Mouse (Mus musculus): ENCODE measurements around the gene Tm9sf2. TPM values are rescaled to one million over a fixed set of nuclear protein-coding genes. Genes with fewer than 3 reads are reported as not detected.
A peak's percentile ranks its signal among the peaks of the same experiment; 100 is the strongest.

Gene Tm9sf2
- polyA plus RNA-seq, 1 experiment from 2014 or later, result 132 TPM

DNA sequence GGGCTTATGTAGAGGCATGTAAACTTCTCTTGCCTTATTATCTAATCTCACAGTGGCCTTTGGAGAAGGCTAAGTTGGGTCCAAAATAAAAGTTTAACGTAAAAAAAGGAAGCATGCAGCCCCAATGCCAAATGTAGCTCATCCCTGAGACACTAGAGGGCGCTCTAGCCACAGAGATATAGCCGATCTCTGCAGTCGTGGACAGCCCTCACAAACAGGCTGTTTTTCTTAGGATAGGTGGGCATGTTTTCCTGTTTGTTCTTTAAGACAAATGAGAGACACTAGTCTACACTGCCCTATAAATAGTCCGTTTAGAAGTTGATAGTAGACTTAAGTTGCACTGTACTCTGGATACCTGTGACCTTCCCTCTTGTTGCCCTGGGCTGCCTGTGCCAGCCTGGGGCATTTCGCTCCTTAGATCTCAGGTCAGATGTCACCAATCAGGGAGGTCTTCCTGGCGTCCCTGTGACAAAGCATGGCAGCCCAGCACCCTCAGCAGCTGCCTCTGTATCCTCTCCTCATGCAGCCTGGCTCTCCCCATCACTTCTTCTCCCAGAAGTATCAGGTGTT is 84.2 kb downstream of the Tm9sf2 start:
- ATAC-seq (ENCODE audit: insufficient read depth, low FRiP score, low TSS enrichment) (peak; percentile 46; the same call in 1 of the 2 replicates), DNase-seq (ENCODE audit: low spot score) (peak; percentile 77)
- Histone ChIP-seq H3K4me2 (ENCODE audit: low read depth) (no peak overlapping the region), H3K36me3 (ENCODE audit: control insufficient read depth, insufficient read depth, low read length) (no peaks in the 10 kb centered on the region), H3K9ac (ENCODE audit: low read length) (no peak overlapping the region), H3K4me1 (ENCODE audit: control insufficient read depth, insufficient read depth, low read length) (no peaks in the 10 kb centered on the region), H3K27me3 (ENCODE audit: control insufficient read depth, insufficient read depth, low read length) (no peaks in the 10 kb centered on the region), H3K4me3 (ENCODE audit: low read depth, low read length) (no peak overlapping the region), H3K27ac (ENCODE audit: low read depth, low read length) (no peak overlapping the region), H3K9me3 (ENCODE audit: control insufficient read depth, low read length) (no peaks in the 10 kb centered on the region)
- 16% methylated on average over 7 of the region's 7 CpGs for WGBS

DNA sequence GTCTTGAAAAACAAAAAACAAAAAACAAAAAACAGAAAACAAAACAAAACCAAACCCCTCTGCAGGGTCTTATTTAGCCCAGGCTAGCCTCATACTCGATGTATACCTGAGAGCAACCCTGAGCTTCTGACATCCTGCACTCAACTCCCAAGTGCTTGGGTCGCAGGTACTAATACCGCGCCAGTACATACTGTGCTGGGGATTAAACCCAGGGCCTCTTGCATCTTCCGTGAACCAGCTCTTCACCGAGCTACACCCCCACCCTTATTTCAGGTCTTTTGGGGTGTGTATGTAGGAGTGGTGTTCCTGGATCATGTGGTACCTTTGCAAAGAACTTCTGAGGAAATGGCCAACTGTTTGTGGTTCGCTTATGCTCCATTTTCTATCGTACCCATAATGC is 87.8 kb downstream of the Tm9sf2 start:
- Histone ChIP-seq H3K4me3 (ENCODE audit: low read depth, low read length) (no peak overlapping the region), H3K9me3 (ENCODE audit: control insufficient read depth, low read length) (no peaks in the 10 kb centered on the region), H3K4me1 (ENCODE audit: control insufficient read depth, insufficient read depth, low read length) (no peaks in the 10 kb centered on the region), H3K36me3 (ENCODE audit: control insufficient read depth, insufficient read depth, low read length) (no peaks in the 10 kb centered on the region), H3K27me3 (ENCODE audit: control insufficient read depth, insufficient read depth, low read length) (no peaks in the 10 kb centered on the region), H3K4me2 (ENCODE audit: low read depth) (no peak overlapping the region), H3K9ac (ENCODE audit: low read length) (no peak overlapping the region), H3K27ac (ENCODE audit: low read depth, low read length) (no peak overlapping the region)
- WGBS, result 92% methylated on average over 8 of the region's 8 CpGs
- DNase-seq (ENCODE audit: low spot score) (no peak), ATAC-seq (ENCODE audit: insufficient read depth, low FRiP score, low TSS enrichment) (no peak)

DNA sequence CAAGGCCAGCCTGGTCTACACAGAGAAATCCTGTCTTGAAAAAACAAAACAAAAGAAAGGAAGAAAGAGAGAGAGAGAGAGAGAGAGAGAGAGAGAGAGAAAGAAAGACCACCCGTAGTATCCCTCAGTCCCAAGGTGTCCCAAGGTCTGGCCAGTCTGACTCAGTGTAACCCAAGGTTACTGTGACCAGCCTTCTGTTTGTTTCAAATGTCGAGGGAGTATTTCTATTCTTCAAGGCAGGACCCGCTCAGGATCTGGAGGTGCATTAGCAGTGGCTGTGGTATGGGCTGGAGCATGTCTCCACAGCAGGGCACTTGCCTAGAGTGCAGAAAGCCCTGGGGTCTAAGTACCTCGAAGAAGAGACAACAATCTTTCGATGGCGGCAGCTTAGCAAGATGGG is 90.0 kb downstream of the Tm9sf2 start:
- H3K4me1 ChIP-seq (ENCODE audit: control insufficient read depth, insufficient read depth, low read length), result no peaks in the 10 kb centered on the region
- no peaks in the 10 kb centered on the region for H3K9me3 ChIP-seq (ENCODE audit: control insufficient read depth, low read length)
- H3K36me3 ChIP-seq (ENCODE audit: control insufficient read depth, insufficient read depth, low read length), result no peaks in the 10 kb centered on the region
- H3K9ac ChIP-seq (ENCODE audit: low read length), result no peak overlapping the region
- no peak overlapping the region for H3K4me2 ChIP-seq (ENCODE audit: low read depth)
- H3K4me3 ChIP-seq (ENCODE audit: low read depth, low read length), result no peak overlapping the region
- DNase-seq (ENCODE audit: low spot score) (no peak), ATAC-seq (ENCODE audit: insufficient read depth, low FRiP score, low TSS enrichment) (no peak)
- H3K27ac ChIP-seq (ENCODE audit: low read depth, low read length), result no peak overlapping the region
- 85% methylated on average over 6 of the region's 6 CpGs for WGBS
- no peaks in the 10 kb centered on the region for H3K27me3 ChIP-seq (ENCODE audit: control insufficient read depth, insufficient read depth, low read length)

DNA sequence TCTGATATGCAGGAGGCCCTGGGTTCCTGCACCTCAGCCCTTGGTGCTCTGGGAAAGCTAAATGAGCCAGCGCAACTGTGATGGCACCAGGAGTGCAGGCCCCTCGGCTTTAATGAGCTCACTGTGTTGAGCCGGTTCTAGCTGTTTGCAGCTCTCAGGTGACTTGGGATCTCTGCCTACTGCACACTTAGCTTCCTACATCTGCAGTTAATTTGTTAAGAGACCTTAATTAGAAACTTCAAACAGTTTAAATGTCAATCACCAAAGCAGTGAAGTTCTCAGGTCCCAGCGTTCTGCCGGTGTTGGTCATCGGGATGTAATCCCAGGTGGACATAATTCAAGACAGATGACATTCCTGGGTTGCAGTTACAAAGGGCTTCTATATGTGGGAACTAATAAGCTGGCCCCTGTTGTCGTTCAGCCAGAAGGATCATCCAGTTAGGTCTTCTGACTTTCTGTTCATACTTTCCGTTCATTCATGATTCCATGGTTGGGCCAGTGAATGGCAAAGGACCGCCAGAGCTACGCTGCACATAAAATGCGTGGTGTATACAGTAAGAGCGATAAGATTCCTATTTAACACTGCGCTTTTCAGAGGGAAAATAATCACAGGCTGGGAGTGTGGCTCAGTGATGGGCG is 93.5 kb downstream of the Tm9sf2 start:
- Histone ChIP-seq H3K9ac (ENCODE audit: low read length) (no peak overlapping the region), H3K36me3 (ENCODE audit: control insufficient read depth, insufficient read depth, low read length) (no peaks in the 10 kb centered on the region), H3K27me3 (ENCODE audit: control insufficient read depth, insufficient read depth, low read length) (no peaks in the 10 kb centered on the region), H3K4me3 (ENCODE audit: low read depth, low read length) (no peak overlapping the region), H3K4me2 (ENCODE audit: low read depth) (no peak overlapping the region), H3K9me3 (ENCODE audit: control insufficient read depth, low read length) (no peaks in the 10 kb centered on the region), H3K27ac (ENCODE audit: low read depth, low read length) (no peak overlapping the region), H3K4me1 (ENCODE audit: control insufficient read depth, insufficient read depth, low read length) (no peaks in the 10 kb centered on the region)
- no peak for DNase-seq (ENCODE audit: low spot score)
- no peak for ATAC-seq (ENCODE audit: insufficient read depth, low FRiP score, low TSS enrichment)
- 75% methylated on average over 14 of the region's 14 CpGs for WGBS

DNA sequence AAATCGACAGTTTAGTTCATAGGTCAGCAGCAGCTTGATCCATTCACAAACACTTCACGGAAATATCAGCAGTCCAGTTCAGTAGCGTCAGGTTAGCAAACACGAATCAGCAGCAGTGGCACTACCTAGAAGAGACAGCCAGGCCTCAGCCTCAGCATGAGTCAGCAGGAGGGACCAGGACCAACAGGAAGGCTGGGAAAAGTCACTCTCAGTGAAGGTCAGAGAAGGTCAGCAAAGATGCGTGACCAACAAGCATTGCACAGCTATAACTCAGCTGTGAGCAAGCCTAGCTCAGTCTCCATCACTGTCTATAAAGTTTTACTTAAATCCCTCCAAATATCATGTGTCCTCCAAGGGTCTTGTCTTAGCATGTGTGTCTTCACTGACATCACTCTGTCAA is 102.3 kb downstream of the Tm9sf2 start:
- no peaks in the 10 kb centered on the region for H3K9me3 ChIP-seq (ENCODE audit: control insufficient read depth, low read length)
- H3K4me1 ChIP-seq (ENCODE audit: control insufficient read depth, insufficient read depth, low read length), result no peaks in the 10 kb centered on the region
- DNase-seq (ENCODE audit: low spot score) (no peak), ATAC-seq (ENCODE audit: insufficient read depth, low FRiP score, low TSS enrichment) (no peak)
- H3K36me3 ChIP-seq (ENCODE audit: control insufficient read depth, insufficient read depth, low read length), result no peaks in the 10 kb centered on the region
- H3K27me3 ChIP-seq (ENCODE audit: control insufficient read depth, insufficient read depth, low read length), result no peaks in the 10 kb centered on the region
- no peak overlapping the region for H3K4me2 ChIP-seq (ENCODE audit: low read depth)
- 79% methylated on average over 5 of the region's 5 CpGs for WGBS
- H3K9ac ChIP-seq (ENCODE audit: low read length), result no peak overlapping the region
- no peak overlapping the region for H3K27ac ChIP-seq (ENCODE audit: low read depth, low read length)
- no peak overlapping the region for H3K4me3 ChIP-seq (ENCODE audit: low read depth, low read length)

Other genes starting within 250 kb of the Tm9sf2 start
- gene Ubac2, start 228.4 kb upstream of the Tm9sf2 start, polyA plus RNA-seq (2014; fragmentation: Nextera tagmentation; extraction: Ambion mirVana), result 70.4 and 71.1 TPM in 2 replicates
- gene Gpr18, start 191.3 kb upstream of the Tm9sf2 start, polyA plus RNA-seq (2014; fragmentation: Nextera tagmentation; extraction: Ambion mirVana), result 0.15 and 0.16 TPM in 2 replicates
- gene Gpr183, start 141.8 kb upstream of the Tm9sf2 start, polyA plus RNA-seq (2014; fragmentation: Nextera tagmentation; extraction: Ambion mirVana), result 3.3 and 3.5 TPM in 2 replicates
- gene Timm8a2, start 72.4 kb upstream of the Tm9sf2 start, polyA plus RNA-seq (2014; fragmentation: Nextera tagmentation; extraction: Ambion mirVana), result not detected in 2 replicates
- gene Clybl, start 74.7 kb downstream of the Tm9sf2 start, polyA plus RNA-seq (2014; fragmentation: Nextera tagmentation; extraction: Ambion mirVana), result 19.2 and 20.0 TPM in 2 replicates

All from neural tube, embryonic 11.5 days (tissue).